Mouse (Mus musculus) heart, embryonic 10.5 days (tissue): Measurements from ENCODE around the gene Eya4. TPM values are rescaled to one million over a fixed set of nuclear protein-coding genes. Genes with fewer than 3 reads are reported as not detected.

Experiments
- DNase-seq: peaks from one replicate; pipeline ENCODE4 v3.0.0-alpha.2; 2017; ENCODE audit warnings: low spot score
- H3K27ac ChIP-seq: fragments of 300-500 bp; sonication (generic); 2 replicates; pipeline ENCODE4 v1.5.1; 2016; ENCODE audit warnings: mild to moderate bottlenecking
- H3K27me3 ChIP-seq: fragments of 300-500 bp; sonication (generic); 2 replicates; pipeline ENCODE4 v1.6.1; 2016; ENCODE audit warnings: mild to moderate bottlenecking; ENCODE audit not compliant: poor library complexity, insufficient read depth, severe bottlenecking
- H3K36me3 ChIP-seq: fragments of 300-500 bp; sonication (generic); 2 replicates; pipeline ENCODE4 v1.6.1; 2016; ENCODE audit warnings: mild to moderate bottlenecking, moderate library complexity
- H3K4me1 ChIP-seq: fragments of 300-500 bp; sonication (generic); 2 replicates; pipeline ENCODE4 v1.6.1; 2016; ENCODE audit warnings: mild to moderate bottlenecking
- H3K4me3 ChIP-seq: fragments of 300-500 bp; sonication (generic); 2 replicates; pipeline ENCODE4 v1.5.1; 2016; ENCODE audit warnings: mild to moderate bottlenecking, moderate library complexity
- H3K9me3 ChIP-seq: fragments of 300-500 bp; sonication (generic); 2 replicates; pipeline ENCODE4 v1.6.1; 2016; ENCODE audit warnings: mild to moderate bottlenecking, moderate library complexity
- WGBS: fragments of 180-500 bp; shearing (Covaris S2); methylation state at CpG from one replicate; pipeline ENCODE4 v1.1.7; 2016; 5-methylcytosine and 5-hydroxymethylcytosine counted together
- polyA plus RNA-seq: library from polyadenylated mRNA; unstranded; fragments of >200 nt; fragmentation: Nextera tagmentation; extraction: Ambion mirVana; gene quantifications from 2 replicates; pipeline ENCODE4 v1.2.1, GENCODE M21; 2016

Gene Eya4
- polyA plus RNA-seq, 1 experiment from 2014 or later, result 2.2 TPM

DNA sequence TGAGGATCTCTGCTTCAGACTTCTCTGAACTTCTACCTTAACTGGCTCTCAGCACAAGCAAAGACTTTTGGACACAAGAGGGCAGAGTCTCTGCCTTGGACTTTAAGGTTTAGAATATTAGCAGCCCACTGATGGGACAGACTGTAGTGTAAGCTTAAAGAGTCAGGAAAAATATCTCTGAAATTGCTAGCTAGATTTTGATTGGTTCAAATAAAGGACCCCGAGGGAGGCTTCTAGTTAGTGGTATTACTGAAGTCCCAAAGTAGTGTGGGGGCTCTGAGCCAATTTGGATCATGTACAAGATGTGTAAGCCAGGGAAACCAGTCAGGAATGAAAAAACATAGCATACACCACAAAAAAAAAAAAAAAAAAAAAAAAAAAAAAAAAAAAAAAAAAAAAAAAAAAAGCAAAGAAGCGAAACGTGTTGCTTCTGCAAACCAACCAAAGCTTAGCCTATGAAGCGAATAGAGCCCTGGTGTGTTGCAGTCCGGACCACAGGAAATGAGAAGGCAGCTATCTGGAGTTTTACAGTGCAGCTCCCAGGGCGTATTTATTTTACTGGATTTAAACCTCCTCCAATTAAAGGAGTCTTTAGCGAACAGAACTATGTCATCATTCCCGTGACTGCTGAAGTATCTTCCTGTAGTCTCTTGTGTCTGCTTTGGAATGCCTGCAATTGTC is 173.8 kb downstream of the Eya4 start:
- no peaks in the 10 kb centered on the region for H3K9me3 ChIP-seq
- H3K36me3 ChIP-seq, result no peaks in the 10 kb centered on the region
- WGBS, result 63% methylated on average over 8 of the region's 8 CpGs
- H3K27ac ChIP-seq, result no peak overlapping the region
- no peaks in the 10 kb centered on the region for H3K27me3 ChIP-seq
- DNase-seq, result no peak
- H3K4me1 ChIP-seq, result no peaks in the 10 kb centered on the region
- H3K4me3 ChIP-seq, result no peak overlapping the region

DNA sequence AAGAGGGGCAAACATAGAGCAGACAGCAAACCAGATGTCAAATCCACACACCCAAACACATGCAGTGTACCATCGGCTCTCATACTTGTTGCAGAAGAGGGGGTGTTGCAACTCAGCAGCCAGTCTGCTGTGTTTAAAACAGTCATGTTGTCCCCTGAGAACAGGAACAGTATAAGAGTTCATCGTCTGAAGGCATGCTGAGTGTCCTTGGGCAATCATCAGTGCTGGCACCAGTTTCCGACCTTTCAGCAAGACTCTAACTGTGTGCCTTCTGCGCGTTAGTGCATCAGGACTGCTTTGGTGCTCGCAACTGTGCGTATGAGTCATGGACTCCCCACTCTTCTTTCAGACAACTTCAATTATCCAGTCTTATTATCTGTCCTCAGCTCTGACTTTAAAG is 179.0 kb downstream of the Eya4 start:
- no peak overlapping the region for H3K4me3 ChIP-seq
- H3K9me3 ChIP-seq, result no peaks in the 10 kb centered on the region
- no peaks in the 10 kb centered on the region for H3K27me3 ChIP-seq
- H3K27ac ChIP-seq, result no peak overlapping the region
- no peaks in the 10 kb centered on the region for H3K36me3 ChIP-seq
- no peaks in the 10 kb centered on the region for H3K4me1 ChIP-seq
- no peak for DNase-seq
- 86% methylated on average over 7 of the region's 7 CpGs for WGBS

DNA sequence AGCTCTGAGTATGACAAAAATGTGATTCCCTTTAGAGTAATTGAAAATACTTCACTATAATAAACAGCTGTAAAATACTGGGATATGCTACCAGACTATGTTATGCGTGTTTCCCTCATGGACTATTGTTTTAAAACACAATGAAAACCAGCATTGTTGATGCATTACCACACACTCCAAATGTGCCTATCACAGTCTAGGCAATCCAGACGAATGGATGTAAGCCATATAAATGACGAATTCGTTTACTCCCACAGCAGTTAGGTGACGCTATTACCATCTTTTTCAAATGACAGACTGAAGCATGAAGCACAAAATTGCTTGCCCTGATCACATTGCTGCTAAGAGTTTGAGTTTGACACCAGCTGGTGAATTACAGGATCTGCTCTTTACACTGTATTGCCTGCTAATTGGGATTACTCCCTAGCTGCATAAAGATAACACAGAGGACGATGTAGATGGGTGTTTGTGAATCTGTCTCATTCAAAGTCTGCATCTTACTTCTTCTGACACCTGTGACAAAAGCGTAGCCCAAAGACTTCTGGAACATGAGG is 185.4 kb downstream of the Eya4 start:
- Histone ChIP-seq H3K9me3 (no peaks in the 10 kb centered on the region), H3K4me1 (no peaks in the 10 kb centered on the region), H3K27me3 (no peaks in the 10 kb centered on the region), H3K36me3 (no peaks in the 10 kb centered on the region), H3K4me3 (no peak overlapping the region), H3K27ac (no peak overlapping the region)
- no peak for DNase-seq
- WGBS, result 77% methylated on average over 7 of the region's 7 CpGs

DNA sequence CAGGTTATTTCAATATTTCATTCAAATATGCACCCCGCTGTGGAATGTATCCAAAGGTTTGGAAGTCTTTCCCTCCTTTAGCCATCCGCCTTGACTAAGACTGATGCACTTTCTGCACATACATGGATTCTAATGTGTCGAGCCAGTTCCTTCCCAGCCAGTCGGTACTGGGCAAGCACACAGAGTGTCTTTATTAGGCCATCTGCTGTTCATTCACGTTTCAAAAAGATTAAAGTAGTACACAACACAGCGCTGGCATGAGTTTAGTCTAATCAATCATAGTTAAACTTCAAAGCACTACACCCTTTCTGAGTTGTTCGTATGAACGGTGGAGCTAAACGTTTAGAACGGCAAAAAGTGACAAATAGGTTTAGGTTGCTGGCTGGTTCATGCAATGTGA is 190.7 kb downstream of the Eya4 start:
- no peaks in the 10 kb centered on the region for H3K9me3 ChIP-seq
- WGBS, result 65% methylated on average over 10 of the region's 10 CpGs
- H3K27me3 ChIP-seq, result no peaks in the 10 kb centered on the region
- peaks cover 6% of the 10 kb centered on the region; the same call in 1 of the 2 replicates for H3K4me1 ChIP-seq
- H3K27ac ChIP-seq, result no peak overlapping the region
- DNase-seq, result no peak
- no peaks in the 10 kb centered on the region for H3K36me3 ChIP-seq
- H3K4me3 ChIP-seq, result no peak overlapping the region

DNA sequence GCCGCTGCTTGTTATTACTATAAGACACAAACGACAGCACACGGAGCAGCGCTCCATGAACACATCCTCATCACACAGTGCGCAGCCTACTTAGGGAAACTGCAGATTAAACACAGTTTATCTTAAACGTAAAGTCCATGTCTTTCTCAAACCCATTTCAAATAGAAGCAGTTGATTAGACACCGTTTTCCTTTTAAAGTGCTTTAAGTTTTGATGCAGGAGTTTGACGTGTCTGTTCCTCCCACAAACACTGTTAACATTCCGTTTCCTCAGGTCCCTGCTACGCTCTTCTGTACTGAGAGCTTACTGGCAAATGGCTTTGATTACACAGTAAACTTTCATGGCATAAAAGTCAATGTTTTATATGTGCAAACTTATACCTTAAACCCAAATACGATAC is 191.4 kb downstream of the Eya4 start:
- Histone ChIP-seq H3K4me3 (no peak overlapping the region), H3K9me3 (no peaks in the 10 kb centered on the region), H3K36me3 (no peaks in the 10 kb centered on the region), H3K4me1 (peaks cover 6% of the 10 kb centered on the region; the same call in 1 of the 2 replicates), H3K27ac (no peak overlapping the region), H3K27me3 (no peaks in the 10 kb centered on the region)
- WGBS, result 77% methylated on average over 11 of the region's 11 CpGs
- no peak for DNase-seq

DNA sequence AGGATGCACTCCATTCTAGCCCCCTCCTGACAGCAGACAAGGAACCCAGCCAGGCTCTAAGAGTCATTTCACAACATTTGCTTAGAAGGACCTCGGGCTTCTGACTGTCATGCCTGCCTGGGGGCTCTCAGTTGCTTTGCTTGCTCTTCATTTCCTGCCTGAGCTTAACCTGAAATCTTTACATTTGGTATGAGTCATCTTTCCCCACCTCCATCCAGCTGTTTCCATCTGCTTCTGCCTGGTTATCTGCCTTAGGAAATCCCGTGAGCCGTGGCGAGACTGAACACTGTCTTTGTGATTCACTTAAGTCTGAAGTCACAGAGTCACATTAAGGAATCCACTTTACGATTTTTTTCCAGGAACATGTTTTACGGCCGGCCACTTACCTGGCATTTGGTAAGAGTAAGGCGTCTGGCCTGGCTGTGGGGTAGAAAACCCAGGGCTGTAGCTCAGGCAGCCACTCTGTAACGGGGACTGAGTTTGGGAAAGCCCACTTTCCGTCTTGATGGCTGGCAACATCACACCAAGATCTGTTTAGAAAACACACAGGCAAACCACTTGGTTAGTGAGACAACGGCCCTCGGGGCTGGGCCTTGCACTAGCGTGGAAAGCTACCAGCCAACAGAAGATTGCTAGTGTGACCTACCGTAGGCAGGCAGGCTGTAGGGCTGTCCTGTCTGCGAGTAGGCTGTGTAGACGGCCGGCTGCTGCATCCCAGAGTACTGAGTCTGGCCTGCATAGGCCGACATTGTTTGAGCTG is 193.5 kb downstream of the Eya4 start:
- Histone ChIP-seq H3K27me3 (no peaks in the 10 kb centered on the region), H3K27ac (peak overlapping the region; percentile 69), H3K4me1 (peaks cover 6% of the 10 kb centered on the region; the same call in 1 of the 2 replicates), H3K4me3 (no peak overlapping the region), H3K9me3 (no peaks in the 10 kb centered on the region), H3K36me3 (no peaks in the 10 kb centered on the region)
- no peak for DNase-seq
- 56% methylated on average over 18 of the region's 18 CpGs for WGBS

DNA sequence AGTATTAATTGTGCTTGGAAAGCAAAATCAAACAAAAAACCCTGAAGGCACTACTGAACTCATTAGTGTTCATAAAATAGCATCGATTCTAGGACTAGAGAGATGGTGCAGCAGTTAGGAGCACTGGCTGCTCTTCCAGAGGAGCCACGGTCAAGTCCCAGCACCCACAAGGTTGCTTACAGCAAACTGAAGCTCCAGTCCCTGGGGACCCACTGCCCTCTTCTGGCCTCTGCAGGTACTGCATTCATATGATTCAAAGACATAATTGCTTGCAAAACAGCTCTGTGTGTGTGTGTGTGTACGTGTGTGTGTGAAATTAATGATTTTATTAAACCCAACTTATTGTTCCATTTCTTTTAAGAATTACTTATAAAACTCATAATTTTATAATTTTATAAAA is 200.2 kb downstream of the Eya4 start:
- WGBS, result 88% methylated on average over 3 of the region's 3 CpGs
- Histone ChIP-seq H3K27me3 (no peaks in the 10 kb centered on the region), H3K4me3 (no peak overlapping the region), H3K4me1 (no peaks in the 10 kb centered on the region), H3K36me3 (no peaks in the 10 kb centered on the region), H3K9me3 (no peaks in the 10 kb centered on the region), H3K27ac (no peak overlapping the region)
- DNase-seq, result no peak

DNA sequence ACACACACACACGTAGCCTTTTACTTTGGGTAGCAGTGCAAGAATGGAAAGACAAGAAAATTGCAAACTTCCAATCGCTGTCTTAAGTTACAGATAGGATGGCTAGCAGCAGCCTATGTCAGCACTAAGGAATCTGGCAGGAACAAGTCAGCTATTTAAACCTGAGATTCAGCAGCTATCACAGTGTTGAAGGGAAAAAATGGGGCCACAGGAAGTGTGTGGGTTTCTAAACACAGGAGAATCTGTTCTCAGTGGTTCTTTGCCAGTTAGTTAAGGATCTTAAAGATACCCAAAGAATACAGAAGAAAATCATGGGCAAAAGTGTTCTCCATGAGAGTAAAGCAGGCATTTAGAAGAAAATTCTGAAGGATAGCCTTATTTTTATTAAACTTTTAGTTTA is 206.0 kb downstream of the Eya4 start:
- Histone ChIP-seq H3K4me1 (no peaks in the 10 kb centered on the region), H3K36me3 (no peaks in the 10 kb centered on the region), H3K4me3 (no peak overlapping the region), H3K27me3 (no peaks in the 10 kb centered on the region), H3K9me3 (no peaks in the 10 kb centered on the region), H3K27ac (0 out of 2 replicates have a peak overlapping the region, but pooled peaks have one; percentile 42)
- 28% methylated on average over 2 of the region's 2 CpGs for WGBS
- DNase-seq, result no peak

DNA sequence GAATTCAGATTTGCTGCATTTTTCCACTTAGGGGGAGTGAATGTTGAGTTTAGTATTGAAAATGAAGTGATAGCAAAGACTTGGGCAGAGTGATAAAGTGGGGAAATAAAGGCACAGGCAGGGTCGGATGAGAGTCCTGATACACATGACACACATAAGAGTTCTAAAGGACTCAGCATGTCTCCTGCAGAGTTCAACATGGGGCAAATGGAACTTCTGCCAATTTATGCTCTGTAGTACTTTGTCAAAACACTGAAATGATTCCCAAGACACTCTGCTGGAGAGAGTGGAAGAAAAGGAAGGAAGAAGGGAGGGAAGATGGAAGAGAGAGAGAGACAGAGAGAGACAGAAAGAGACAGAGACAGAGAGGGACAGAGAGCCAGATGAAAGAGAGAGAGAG is 222.6 kb downstream of the Eya4 start:
- H3K36me3 ChIP-seq, result no peaks in the 10 kb centered on the region
- 79% methylated on average over 1 of the region's 1 CpGs for WGBS
- no peaks in the 10 kb centered on the region for H3K4me1 ChIP-seq
- DNase-seq, result no peak
- no peaks in the 10 kb centered on the region for H3K27me3 ChIP-seq
- no peaks in the 10 kb centered on the region for H3K9me3 ChIP-seq
- H3K27ac ChIP-seq, result no peak overlapping the region
- no peak overlapping the region for H3K4me3 ChIP-seq

DNA sequence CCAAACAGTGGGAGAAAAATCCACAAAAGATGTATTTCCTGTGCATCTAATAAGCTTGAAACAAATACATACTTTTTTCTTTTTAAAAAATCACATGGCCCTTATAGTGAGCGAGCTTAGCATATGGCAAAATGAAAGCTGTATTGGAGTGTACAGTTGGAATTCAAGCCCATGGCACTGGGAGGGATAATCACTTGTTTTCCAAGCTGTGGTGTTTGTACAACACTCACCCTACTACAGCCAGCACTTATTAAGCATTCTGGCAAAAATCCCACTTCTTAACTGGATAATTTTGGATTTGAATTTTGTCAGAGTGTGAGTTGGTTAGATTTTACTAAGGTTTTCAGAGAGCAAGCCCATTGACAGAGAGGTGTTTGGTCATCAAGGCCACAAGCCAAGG is 223.4 kb downstream of the Eya4 start:
- no peak overlapping the region for H3K4me3 ChIP-seq
- no peaks in the 10 kb centered on the region for H3K36me3 ChIP-seq
- 85% methylated on average over 1 of the region's 1 CpGs for WGBS
- H3K4me1 ChIP-seq, result no peaks in the 10 kb centered on the region
- DNase-seq, result no peak
- no peak overlapping the region for H3K27ac ChIP-seq
- H3K9me3 ChIP-seq, result no peaks in the 10 kb centered on the region
- no peaks in the 10 kb centered on the region for H3K27me3 ChIP-seq

DNA sequence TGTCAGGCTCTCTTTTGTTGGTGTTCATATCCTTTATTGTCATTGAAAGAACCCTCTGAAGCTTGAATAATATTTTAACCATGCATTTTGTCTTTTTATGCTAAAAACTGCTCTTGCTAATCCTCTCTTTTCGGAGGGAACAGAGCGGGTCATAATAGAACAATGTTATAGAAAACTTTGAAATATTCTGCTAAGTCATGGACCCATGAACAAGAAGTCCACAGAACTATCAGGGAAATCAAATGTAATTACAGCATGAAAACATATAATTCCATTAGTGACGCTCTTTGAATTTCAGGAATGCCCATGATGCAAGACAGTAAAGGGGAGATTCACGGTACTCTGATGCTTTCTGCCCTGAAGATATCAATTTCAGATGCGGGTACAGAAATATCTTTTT is 224.1 kb downstream of the Eya4 start:
- no peak for DNase-seq
- WGBS, result 85% methylated on average over 5 of the region's 5 CpGs
- Histone ChIP-seq H3K4me1 (no peaks in the 10 kb centered on the region), H3K36me3 (no peaks in the 10 kb centered on the region), H3K27ac (no peak overlapping the region), H3K4me3 (no peak overlapping the region), H3K27me3 (no peaks in the 10 kb centered on the region), H3K9me3 (no peaks in the 10 kb centered on the region)

DNA sequence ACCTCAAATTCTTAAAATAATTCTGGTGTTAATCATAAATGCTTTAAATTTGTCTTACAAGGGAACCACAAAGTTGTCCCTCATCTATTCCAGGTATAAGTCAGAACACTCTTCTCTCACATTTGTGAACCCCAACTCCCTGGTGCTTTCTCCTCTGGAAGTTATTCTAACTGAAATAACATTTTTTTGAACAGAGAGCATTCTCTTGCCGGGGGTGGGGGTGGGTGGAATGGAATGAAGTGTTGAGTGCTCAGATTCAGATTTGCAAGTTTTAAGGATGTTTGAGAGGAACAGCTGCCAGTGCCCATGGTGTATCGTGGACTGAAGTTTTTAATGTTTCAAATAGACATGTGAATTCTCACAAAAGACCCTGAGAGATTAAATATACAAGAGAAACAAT is 230.1 kb downstream of the Eya4 start:
- Histone ChIP-seq H3K27ac (no peak overlapping the region), H3K36me3 (no peaks in the 10 kb centered on the region), H3K27me3 (no peaks in the 10 kb centered on the region), H3K9me3 (no peaks in the 10 kb centered on the region), H3K4me1 (no peaks in the 10 kb centered on the region), H3K4me3 (no peak overlapping the region)
- 56% methylated on average over 2 of the region's 2 CpGs for WGBS
- no peak for DNase-seq

DNA sequence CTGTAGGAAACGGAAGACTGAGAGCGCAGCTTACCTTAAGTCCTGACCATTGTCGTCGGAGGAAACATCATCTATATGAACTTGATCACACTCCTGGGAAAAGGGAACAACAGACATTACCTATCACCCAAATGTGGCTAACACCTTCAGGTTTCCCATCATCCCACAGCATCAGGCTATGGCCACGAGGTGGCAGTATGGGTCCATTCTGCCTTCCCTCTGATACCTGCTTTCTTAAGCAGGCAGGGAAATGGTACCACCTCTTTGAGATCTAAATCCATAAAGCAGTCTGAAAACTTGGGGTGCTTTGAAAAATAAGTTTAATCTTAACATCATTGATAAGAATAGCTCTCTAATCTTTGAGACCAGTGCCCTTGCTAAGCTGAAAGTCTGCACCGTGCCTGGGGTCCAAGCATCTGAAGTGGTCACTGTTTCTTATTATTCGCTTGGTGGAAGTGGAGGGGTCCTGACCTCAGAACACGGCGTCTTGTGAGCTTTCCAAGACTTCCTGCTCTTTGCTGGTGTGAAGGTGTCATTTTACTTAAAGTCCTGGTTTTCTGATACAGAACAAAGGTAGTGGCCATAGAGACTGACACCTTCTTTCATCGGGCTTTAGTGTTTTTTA is 233.7 kb downstream of the Eya4 start:
- no peak overlapping the region for H3K4me3 ChIP-seq
- WGBS, result 47% methylated on average over 10 of the region's 10 CpGs
- no peaks in the 10 kb centered on the region for H3K36me3 ChIP-seq
- DNase-seq, result peak; percentile 77
- H3K27ac ChIP-seq, result no peak overlapping the region
- H3K4me1 ChIP-seq, result no peaks in the 10 kb centered on the region
- no peaks in the 10 kb centered on the region for H3K9me3 ChIP-seq
- H3K27me3 ChIP-seq, result no peaks in the 10 kb centered on the region
